8 mouse cellular contexts compared by ENCODE assay signal in the genomic region with DNA sequence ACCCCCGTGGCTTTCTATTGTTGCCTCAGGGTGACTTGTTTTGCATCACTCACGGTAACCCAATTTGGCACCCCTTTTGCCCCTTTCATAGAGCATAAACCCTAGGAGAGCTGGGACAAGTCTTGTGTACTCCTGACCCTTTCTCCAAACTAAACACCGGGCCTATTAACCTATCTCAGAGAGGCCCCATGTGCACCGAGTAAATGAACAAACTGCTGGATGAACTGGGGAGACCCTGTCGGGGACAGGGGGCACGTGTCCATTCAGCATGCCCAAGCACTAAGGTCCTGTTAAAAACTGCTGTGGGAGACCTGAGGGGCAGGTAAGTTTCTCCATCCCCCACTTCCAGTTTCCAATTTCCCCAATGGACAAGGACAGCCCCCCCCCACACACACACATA. TPM values are rescaled to one million over a fixed set of nuclear protein-coding genes. Genes with fewer than 3 reads are reported as not detected.
A peak's percentile ranks its signal among the peaks of the same experiment; 100 is the strongest.
DNase-seq lines count a peak whose midpoint lies in the region; ATAC-seq and TF ChIP-seq lines count a peak whose summit lies in the region.

No protein-coding gene starts in this region.

- no peak overlapping the region for H3K9ac ChIP-seq in hindbrain, embryonic 15.5 days
- no peak overlapping the region; the same call in 1 of the 2 replicates for H3K9ac ChIP-seq in liver, embryonic 15.5 days

- H3K27me3 ChIP-seq in E14TG2a.4 (ENCODE audit: insufficient read depth, low read length): no peaks in the 10 kb centered on the region
- no peaks in the 10 kb centered on the region for H3K27me3 ChIP-seq in hindbrain, embryonic 15.5 days
- no peaks in the 10 kb centered on the region for H3K27me3 ChIP-seq in liver, embryonic 15.5 days

- H3K36me3 ChIP-seq in E14TG2a.4 (ENCODE audit: insufficient read depth, low read length): peaks cover 25% of the 10 kb centered on the region
- 0 out of 2 replicates have a peak, but pooled peaks cover 5% of the 10 kb centered on the region for H3K36me3 ChIP-seq in hindbrain, embryonic 15.5 days
- H3K36me3 ChIP-seq in liver, embryonic 15.5 days (replicated peaks): no peaks in the 10 kb centered on the region

- 30% methylated on average over 6 of the region's 6 CpGs for WGBS in hindbrain, embryonic 15.5 days
- 39% methylated on average over 6 of the region's 6 CpGs for WGBS in liver, embryonic 15.5 days (ENCODE audit: insufficient replicate concordance)

- DNase-seq in R1 (ENCODE audit: low read depth, low spot score): peak; percentile 12
- DNase-seq in layer of hippocampus, adult 8-10 months (ENCODE audit: low spot score in 2 of 2): no peak
- DNase-seq in frontal cortex, postnatal 14 days (ENCODE audit: low spot score in 2 of 2): no peak
- DNase-seq in left cerebral cortex, adult 11 months (ENCODE audit: low spot score): no peak

- no peak for ATAC-seq in hindbrain, embryonic 15.5 days (ENCODE audit: low FRiP score, low read depth)
- ATAC-seq in liver, embryonic 15.5 days (ENCODE audit: insufficient read depth): no peak
- ATAC-seq in frontal cortex, adult (ENCODE audit: low TSS enrichment): no peak

- H3K4me3 ChIP-seq in E14TG2a.4 (replicated peaks; ENCODE audit: low read length): peak overlapping the region; percentile 74
- peak overlapping the region; percentile 41 for H3K4me3 ChIP-seq in hindbrain, embryonic 15.5 days
- H3K4me3 ChIP-seq in liver, embryonic 15.5 days (replicated peaks): peak overlapping the region; percentile 57

- TF ChIP-seq CTCF in E14TG2a.4 (conservative IDR thresholded peaks at IDR 0.05; ENCODE audit: low read length): no peak

- peak overlapping the region; percentile 86 for H3K4me2 ChIP-seq in hindbrain, embryonic 15.5 days
- peak overlapping the region; percentile 69 for H3K4me2 ChIP-seq in liver, embryonic 15.5 days

- H3K4me1 ChIP-seq in E14TG2a.4 (replicated peaks; ENCODE audit: low read depth, low read length): peaks cover 53% of the 10 kb centered on the region
- peaks cover 15% of the 10 kb centered on the region for H3K4me1 ChIP-seq in hindbrain, embryonic 15.5 days (replicated peaks)
- peaks cover 21% of the 10 kb centered on the region; the same call in 1 of the 2 replicates for H3K4me1 ChIP-seq in liver, embryonic 15.5 days (replicated peaks)

- H3K9me3 ChIP-seq in E14TG2a.4 (ENCODE audit: low read length): peaks cover 6% of the 10 kb centered on the region; the same call in 1 of the 2 replicates
- H3K9me3 ChIP-seq in hindbrain, embryonic 15.5 days: no peaks in the 10 kb centered on the region
- no peaks in the 10 kb centered on the region for H3K9me3 ChIP-seq in liver, embryonic 15.5 days (replicated peaks)

- no peak overlapping the region for H3K27ac ChIP-seq in hindbrain, embryonic 15.5 days (replicated peaks)
- H3K27ac ChIP-seq in liver, embryonic 15.5 days (replicated peaks): no peak overlapping the region

RNA-seq across cellular contexts. Expression of a gene that starts 1.0 kb away (rescaled TPM):
- 27.2 and 28.3 TPM in 2 replicates for polyA plus RNA-seq in hindbrain, embryonic 15.5 days (2015; fragmentation: Nextera tagmentation; extraction: Ambion mirVana)
- polyA plus RNA-seq in liver, embryonic 15.5 days (2015; fragmentation: Nextera tagmentation; extraction: Ambion mirVana): 28.6 and 32.0 TPM in 2 replicates
- total RNA-seq in layer of hippocampus, adult 8-10 months (2022): 10 to 100 TPM; 14.5 to 50.2 (median 26.1) TPM

RNA-seq across cellular contexts. Expression of a gene that starts 16.5 kb away (rescaled TPM):
- 17.3 and 20.3 TPM in 2 replicates for polyA plus RNA-seq in hindbrain, embryonic 15.5 days (2015; fragmentation: Nextera tagmentation; extraction: Ambion mirVana)
- 0.43 and 0.44 TPM in 2 replicates for polyA plus RNA-seq in liver, embryonic 15.5 days (2015; fragmentation: Nextera tagmentation; extraction: Ambion mirVana)
- total RNA-seq in layer of hippocampus, adult 8-10 months (2022): 10 to 100 TPM; 15.0 to 19.8 (median 16.9) TPM

RNA-seq across cellular contexts. Expression of a gene that starts 32.8 kb away (rescaled TPM):
- 55.2 and 57.5 TPM in 2 replicates for polyA plus RNA-seq in hindbrain, embryonic 15.5 days (2015; fragmentation: Nextera tagmentation; extraction: Ambion mirVana)
- 36.5 and 37.2 TPM in 2 replicates for polyA plus RNA-seq in liver, embryonic 15.5 days (2015; fragmentation: Nextera tagmentation; extraction: Ambion mirVana)
- total RNA-seq in layer of hippocampus, adult 8-10 months (2022): 10 to 100 TPM; 36.4 to 50.9 (median 43.0) TPM

RNA-seq across cellular contexts. Expression of a gene that starts 35.9 kb away (rescaled TPM):
- 28.4 and 33.1 TPM in 2 replicates for polyA plus RNA-seq in hindbrain, embryonic 15.5 days (2015; fragmentation: Nextera tagmentation; extraction: Ambion mirVana)
- polyA plus RNA-seq in liver, embryonic 15.5 days (2015; fragmentation: Nextera tagmentation; extraction: Ambion mirVana): 0.13 and 0.38 TPM in 2 replicates
- 10 to 100 TPM; 19.1 to 26.7 (median 22.9) TPM for total RNA-seq in layer of hippocampus, adult 8-10 months (2022)

RNA-seq across cellular contexts. Expression of a gene that starts 36.0 kb away (rescaled TPM):
- polyA plus RNA-seq in hindbrain, embryonic 15.5 days (2015; fragmentation: Nextera tagmentation; extraction: Ambion mirVana): 0.43 and 0.53 TPM in 2 replicates
- not detected in 2 replicates for polyA plus RNA-seq in liver, embryonic 15.5 days (2015; fragmentation: Nextera tagmentation; extraction: Ambion mirVana)
- total RNA-seq in layer of hippocampus, adult 8-10 months (2022): 1 to 10 TPM in 2 of 4 experiments, under 1 TPM in 2; 0.52 to 1.0 (median 0.83) TPM

Comparison
In these comparisons a context has a peak if more than half of its experiments do, and no peak if none do; other contexts are left out.
1. RNA of a gene that starts 16.5 kb away (polyA plus RNA-seq): 17.3 to 20.3 TPM in hindbrain, embryonic 15.5 days; 0.43 to 0.44 TPM in liver, embryonic 15.5 days; every median in the first group is over 10 times any median in the second.
2. Peak in every context shown above with its lines, with median percentiles within 50 percentile points of each other: H3K4me3 ChIP-seq.